Mouse (Mus musculus): ENCODE measurements at regions not wholly inside any gene's neighbourhood (a gene's known extent, or its start where the extent isn't known, plus 50 kb on each side); places are given as distances from the start of the nearest gene placed in this dataset.

- WGBS = 81% methylated on average over 5 of the region's 5 CpGs
- no peak overlapping the region for H3K4me3 ChIP-seq (ENCODE audit: low read depth, low read length)
- DNase-seq (ENCODE audit: low spot score) (no peak), ATAC-seq (ENCODE audit: low FRiP score) (no peak)
- H3K27me3 ChIP-seq (ENCODE audit: insufficient read depth, low read length) = no peaks in the 10 kb centered on the region
- H3K9me3 ChIP-seq (ENCODE audit: low read length) = no peaks in the 10 kb centered on the region
- no peak for TF ChIP-seq CTCF (IDR thresholded peaks at IDR 0.05)
- H3K4me2 ChIP-seq (ENCODE audit: low read depth, low read length, poor library complexity, severe bottlenecking) = no peak overlapping the region
- no peaks in the 10 kb centered on the region for H3K36me3 ChIP-seq (ENCODE audit: insufficient read depth, low read length)
- H3K9ac ChIP-seq (replicated peaks; ENCODE audit: low read length, poor library complexity, severe bottlenecking) = no peak overlapping the region
- no peak overlapping the region for H3K27ac ChIP-seq (ENCODE audit: low read depth, low read length)
- H3K4me1 ChIP-seq (ENCODE audit: insufficient read depth, low read length) = no peaks in the 10 kb centered on the region
These were observed 249.6 kb downstream of the Triml1 start for GRCm38 (mm10) chr8:42891658-42892057.

GRCm38 (mm10) chr8:42886516-42886915 lies 254.8 kb downstream of the Triml1 start:
- ATAC-seq (ENCODE audit: low FRiP score) = no peak
- no peak for DNase-seq (ENCODE audit: low spot score)
- Histone ChIP-seq H3K27me3 (ENCODE audit: insufficient read depth, low read length) (no peaks in the 10 kb centered on the region), H3K4me2 (ENCODE audit: low read depth, low read length, poor library complexity, severe bottlenecking) (no peak overlapping the region), H3K36me3 (ENCODE audit: insufficient read depth, low read length) (no peaks in the 10 kb centered on the region), H3K9me3 (ENCODE audit: low read length) (no peaks in the 10 kb centered on the region), H3K27ac (ENCODE audit: low read depth, low read length) (no peak overlapping the region), H3K4me3 (ENCODE audit: low read depth, low read length) (no peak overlapping the region), H3K9ac (replicated peaks; ENCODE audit: low read length, poor library complexity, severe bottlenecking) (no peak overlapping the region), H3K4me1 (ENCODE audit: insufficient read depth, low read length) (no peaks in the 10 kb centered on the region)
- 93% methylated on average over 2 of the region's 2 CpGs for WGBS
- no peak for TF ChIP-seq CTCF (IDR thresholded peaks at IDR 0.05)

GRCm38 (mm10) chr8:42870262-42870661 lies 271.0 kb downstream of the Triml1 start:
- H3K27me3 ChIP-seq (ENCODE audit: insufficient read depth, low read length) = no peaks in the 10 kb centered on the region
- H3K27ac ChIP-seq (ENCODE audit: low read depth, low read length) = no peak overlapping the region
- no peak overlapping the region for H3K4me3 ChIP-seq (ENCODE audit: low read depth, low read length)
- ATAC-seq (ENCODE audit: low FRiP score) = no peak
- no peaks in the 10 kb centered on the region for H3K36me3 ChIP-seq (ENCODE audit: insufficient read depth, low read length)
- no peak overlapping the region for H3K9ac ChIP-seq (replicated peaks; ENCODE audit: low read length, poor library complexity, severe bottlenecking)
- no peak for TF ChIP-seq CTCF (IDR thresholded peaks at IDR 0.05)
- no peaks in the 10 kb centered on the region for H3K4me1 ChIP-seq (ENCODE audit: insufficient read depth, low read length)
- no peak overlapping the region for H3K4me2 ChIP-seq (ENCODE audit: low read depth, low read length, poor library complexity, severe bottlenecking)
- DNase-seq (ENCODE audit: low spot score) = no peak
- WGBS = 90% methylated on average over 3 of the region's 3 CpGs
- no peaks in the 10 kb centered on the region for H3K9me3 ChIP-seq (ENCODE audit: low read length)

All from midbrain, postnatal 0 days (tissue).